Mouse (Mus musculus): ENCODE data around the gene Mrgprh. TPM values are rescaled to one million over a fixed set of nuclear protein-coding genes. Genes with fewer than 3 reads are reported as not detected.
A peak's percentile ranks its signal among the peaks of the same experiment; 100 is the strongest.

The Mrgprh gene
- polyA plus RNA-seq, 1 experiment from 2014 or later: not detected

DNA sequence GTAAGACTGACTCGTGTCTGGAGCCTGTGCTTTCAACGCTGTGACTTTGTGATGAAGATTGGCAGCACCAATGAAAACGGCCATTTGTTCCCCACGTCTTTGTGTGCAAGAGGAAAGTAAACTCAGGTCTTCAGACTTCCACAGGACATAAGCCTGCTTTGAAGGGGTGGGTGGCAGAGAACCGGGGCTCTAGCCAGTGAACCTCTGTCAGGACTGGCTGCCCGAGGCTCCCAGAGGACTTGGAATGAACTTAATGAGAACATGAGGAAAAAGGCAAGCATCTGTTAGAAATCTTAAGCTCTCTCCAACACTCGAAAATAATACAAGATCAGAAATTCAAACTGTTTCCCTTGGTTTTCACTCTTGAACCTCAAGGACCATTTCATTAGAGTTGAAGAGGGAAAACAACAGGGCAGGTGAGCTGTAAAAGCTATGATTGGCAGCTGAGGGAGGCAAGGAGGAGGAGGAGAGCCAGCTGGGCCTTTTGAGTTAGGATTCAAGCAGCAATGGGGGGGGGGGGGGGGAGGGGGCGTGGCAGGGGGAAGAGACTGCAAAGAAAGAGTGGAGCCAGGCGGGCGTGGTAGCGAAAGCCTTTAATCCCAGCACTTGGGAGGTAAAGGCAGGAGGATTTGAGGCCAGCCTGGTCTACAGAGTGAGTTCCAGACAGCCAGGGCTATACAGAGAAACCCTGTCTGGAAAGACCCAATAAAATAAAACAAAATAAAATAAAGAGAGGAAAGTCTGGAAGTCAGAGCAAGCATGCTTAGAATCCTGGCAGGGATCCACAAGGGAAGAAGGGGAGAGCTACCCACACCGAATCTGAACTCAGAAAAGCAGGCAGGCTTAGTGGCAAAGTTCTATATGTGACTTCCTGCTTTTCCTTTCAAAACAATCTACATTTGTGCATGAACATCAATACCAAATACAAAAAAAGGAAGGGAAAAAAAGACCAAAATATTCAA is 27.8 kb downstream of the Mrgprh start:
- 18% methylated on average over 11 of the region's 12 CpGs for whole genome bisulfite sequencing
- Histone ChIP-seq H3K4me2 (no peak overlapping the region), H3K36me3 (ENCODE audit: control insufficient read depth, insufficient read depth, low read length) (no peaks in the 10 kb centered on the region; the same call in none of the 2 replicates), H3K4me1 (ENCODE audit: control insufficient read depth, insufficient read depth, low read length) (peaks cover 8% of the 10 kb centered on the region), H3K4me3 (ENCODE audit: low read depth, low read length) (no peak overlapping the region), H3K27me3 (ENCODE audit: control insufficient read depth, insufficient read depth, low read length) (no peaks in the 10 kb centered on the region), H3K27ac (ENCODE audit: low read depth, low read length) (peak overlapping the region; percentile 10), H3K9ac (ENCODE audit: low read length) (peak overlapping the region; percentile 3; the same call in 1 of the 2 replicates), H3K9me3 (ENCODE audit: control insufficient read depth, low read length) (no peaks in the 10 kb centered on the region)
- DNase-seq (ENCODE audit: low spot score, missing footprints) (peak; percentile 87), ATAC-seq (ENCODE audit: low FRiP score) (peak; percentile 64; the same call in 1 of the 2 replicates)

DNA sequence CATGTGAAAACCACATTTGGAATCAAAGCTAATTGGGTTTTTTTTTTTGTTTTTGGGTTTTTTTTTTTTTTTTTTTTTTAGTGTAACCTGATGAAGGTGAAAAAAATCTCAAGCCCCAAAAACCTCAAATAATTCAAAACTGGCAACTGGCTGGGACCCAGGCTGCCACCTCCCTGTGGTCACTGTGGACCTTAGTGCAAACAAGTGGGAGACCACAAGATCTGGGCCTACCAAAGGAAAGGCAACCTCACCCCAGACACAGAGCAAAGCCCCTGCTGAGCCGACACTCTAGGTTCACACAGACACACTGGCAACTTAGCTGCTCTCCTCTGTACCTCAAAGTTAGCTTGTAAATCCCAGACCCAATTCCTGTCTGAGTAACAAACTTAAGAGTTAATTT is 28.5 kb downstream of the Mrgprh start:
- ATAC-seq (ENCODE audit: low FRiP score): no peak
- H3K36me3 ChIP-seq (ENCODE audit: control insufficient read depth, insufficient read depth, low read length): no peaks in the 10 kb centered on the region; the same call in none of the 2 replicates
- peaks cover 8% of the 10 kb centered on the region for H3K4me1 ChIP-seq (ENCODE audit: control insufficient read depth, insufficient read depth, low read length)

GRCm38 (mm10) chr17:12905810-12906209 is 30.0 kb downstream of the Mrgprh start:
- ATAC-seq (ENCODE audit: low FRiP score): no peak
- no peak overlapping the region for H3K9ac ChIP-seq (ENCODE audit: low read length)
- H3K4me3 ChIP-seq (ENCODE audit: low read depth, low read length): no peak overlapping the region
- no peak overlapping the region for H3K4me2 ChIP-seq
- H3K27ac ChIP-seq (ENCODE audit: low read depth, low read length): no peak overlapping the region
- DNase-seq (ENCODE audit: low spot score, missing footprints): no peak
- H3K4me1 ChIP-seq (ENCODE audit: control insufficient read depth, insufficient read depth, low read length): peaks cover 8% of the 10 kb centered on the region
- no peaks in the 10 kb centered on the region for H3K27me3 ChIP-seq (ENCODE audit: control insufficient read depth, insufficient read depth, low read length)
- H3K9me3 ChIP-seq (ENCODE audit: control insufficient read depth, low read length): no peaks in the 10 kb centered on the region
- no peaks in the 10 kb centered on the region; the same call in 1 of the 2 replicates for H3K36me3 ChIP-seq (ENCODE audit: control insufficient read depth, insufficient read depth, low read length)
- 90% methylated on average over 4 of the region's 4 CpGs for WGBS

More for the DNA sequence above, 28.5 kb downstream of the Mrgprh start:
- Histone ChIP-seq H3K4me3 (ENCODE audit: low read depth, low read length) (no peak overlapping the region), H3K4me2 (no peak overlapping the region), H3K9me3 (ENCODE audit: control insufficient read depth, low read length) (no peaks in the 10 kb centered on the region), H3K27ac (ENCODE audit: low read depth, low read length) (no peak overlapping the region), H3K27me3 (ENCODE audit: control insufficient read depth, insufficient read depth, low read length) (no peaks in the 10 kb centered on the region), H3K9ac (ENCODE audit: low read length) (no peak overlapping the region)
- 56% methylated on average over 1 of the region's 1 CpGs for WGBS
- DNase-seq (ENCODE audit: low spot score, missing footprints): no peak

GRCm38 (mm10) chr17:12906436-12906835 is 30.6 kb downstream of the Mrgprh start:
- peaks cover 8% of the 10 kb centered on the region for H3K4me1 ChIP-seq (ENCODE audit: control insufficient read depth, insufficient read depth, low read length)
- no peak overlapping the region for H3K27ac ChIP-seq (ENCODE audit: low read depth, low read length)
- H3K9ac ChIP-seq (ENCODE audit: low read length): no peak overlapping the region
- DNase-seq (ENCODE audit: low spot score, missing footprints) (peak; percentile 54), ATAC-seq (ENCODE audit: low FRiP score) (no peak)
- no peaks in the 10 kb centered on the region; the same call in none of the 2 replicates for H3K36me3 ChIP-seq (ENCODE audit: control insufficient read depth, insufficient read depth, low read length)
- WGBS: 91% methylated on average over 9 of the region's 9 CpGs
- no peak overlapping the region for H3K4me3 ChIP-seq (ENCODE audit: low read depth, low read length)
- no peak overlapping the region for H3K4me2 ChIP-seq
- no peaks in the 10 kb centered on the region for H3K27me3 ChIP-seq (ENCODE audit: control insufficient read depth, insufficient read depth, low read length)
- H3K9me3 ChIP-seq (ENCODE audit: control insufficient read depth, low read length): no peaks in the 10 kb centered on the region

DNA sequence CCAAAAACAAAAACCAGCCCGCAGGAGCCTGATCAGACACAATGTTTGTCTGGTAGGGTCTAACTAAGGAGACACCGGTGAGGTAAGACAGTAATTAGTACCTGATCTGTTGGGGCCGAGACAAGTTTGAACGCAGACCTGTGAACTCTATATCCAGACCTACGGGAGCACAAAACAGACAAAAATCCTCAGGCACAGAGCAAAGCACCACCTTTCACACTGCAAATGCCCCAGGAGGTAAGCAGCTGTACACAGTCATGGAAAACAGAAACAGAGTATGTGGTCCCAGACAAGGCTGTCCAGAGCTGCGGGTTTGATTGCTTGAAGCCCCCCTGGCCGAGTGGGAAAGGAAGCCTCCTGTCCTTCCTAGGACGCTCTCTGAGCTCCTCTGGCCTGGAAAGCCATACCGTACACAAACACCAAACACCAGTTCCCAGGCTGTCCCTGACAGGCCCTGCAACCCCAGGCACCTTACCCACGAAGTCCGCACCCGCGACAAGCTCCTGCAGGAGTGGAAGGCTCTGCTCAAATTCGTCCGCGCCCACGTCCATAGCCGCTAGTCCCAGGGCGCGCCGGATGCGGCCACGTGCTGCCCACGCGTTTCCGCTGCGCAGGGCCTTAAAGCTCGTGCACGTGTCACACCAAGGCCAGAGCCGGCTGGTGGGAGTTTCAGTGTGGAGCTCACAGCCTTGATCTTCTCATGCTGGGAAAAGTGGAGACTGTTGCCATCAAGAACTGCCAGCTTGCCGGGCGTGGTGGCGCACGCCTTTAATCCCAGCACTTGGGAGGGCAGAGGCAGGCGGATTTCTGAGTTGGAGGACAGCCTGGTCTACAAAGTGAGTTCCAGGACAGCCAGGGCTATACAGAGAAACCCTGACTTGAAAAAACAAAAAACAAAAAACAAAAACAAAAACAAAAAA is 33.8 kb downstream of the Mrgprh start, which contains the start of gene Pnldc1:
Gene Pnldc1, minus strand, starts transcription at position 870 of the 920 bp plus-strand sequence.
- Histone ChIP-seq H3K9me3 (ENCODE audit: control insufficient read depth, low read length) (no peaks in the 10 kb centered on the region), H3K4me1 (ENCODE audit: control insufficient read depth, insufficient read depth, low read length) (no peaks in the 10 kb centered on the region), H3K27ac (ENCODE audit: low read depth, low read length) (no peak within 1 kb of the TSS), H3K4me3 (ENCODE audit: low read depth, low read length) (no peak within 1 kb of the TSS), H3K9ac (ENCODE audit: low read length) (no peak within 1 kb of the TSS), H3K27me3 (ENCODE audit: control insufficient read depth, insufficient read depth, low read length) (no peaks in the 10 kb centered on the region), H3K36me3 (ENCODE audit: control insufficient read depth, insufficient read depth, low read length) (peaks cover 14% of the 10 kb centered on the region; the same call in 1 of the 2 replicates), H3K4me2 (no peak within 1 kb of the TSS)
- 81% methylated on average over 35 of the region's 35 CpGs for WGBS
- no peak for ATAC-seq (ENCODE audit: low FRiP score)
- peak; percentile 67 for DNase-seq (ENCODE audit: low spot score, missing footprints)

DNA sequence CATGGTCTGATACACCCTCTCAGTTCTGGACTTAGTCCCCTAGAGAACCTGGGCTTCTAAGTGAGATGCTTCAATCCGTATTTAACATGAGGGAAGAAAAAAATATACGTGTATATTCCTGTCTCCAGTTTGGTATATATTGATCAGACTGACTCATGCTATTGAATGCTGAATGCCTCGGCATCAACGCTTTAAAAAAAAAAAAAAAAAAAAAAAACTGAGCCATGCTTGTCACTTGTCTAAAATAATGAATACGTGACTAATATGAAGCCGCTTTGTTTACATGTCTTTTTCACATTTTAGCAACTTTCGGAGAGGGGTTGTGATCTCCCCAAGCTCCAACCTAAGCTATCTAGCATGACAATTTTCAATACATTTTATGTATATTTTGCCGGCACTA is 34.6 kb downstream of the Mrgprh start:
- Histone ChIP-seq H3K36me3 (ENCODE audit: control insufficient read depth, insufficient read depth, low read length) (peaks cover 14% of the 10 kb centered on the region; the same call in 1 of the 2 replicates), H3K27ac (ENCODE audit: low read depth, low read length) (no peak overlapping the region), H3K4me2 (no peak overlapping the region), H3K9me3 (ENCODE audit: control insufficient read depth, low read length) (no peaks in the 10 kb centered on the region), H3K9ac (ENCODE audit: low read length) (no peak overlapping the region), H3K4me3 (ENCODE audit: low read depth, low read length) (no peak overlapping the region), H3K27me3 (ENCODE audit: control insufficient read depth, insufficient read depth, low read length) (no peaks in the 10 kb centered on the region), H3K4me1 (ENCODE audit: control insufficient read depth, insufficient read depth, low read length) (peaks cover 4% of the 10 kb centered on the region; the same call in 1 of the 2 replicates)
- ATAC-seq (ENCODE audit: low FRiP score) (no peak), DNase-seq (ENCODE audit: low spot score, missing footprints) (peak; percentile 31)
- WGBS: 86% methylated on average over 8 of the region's 8 CpGs

DNA sequence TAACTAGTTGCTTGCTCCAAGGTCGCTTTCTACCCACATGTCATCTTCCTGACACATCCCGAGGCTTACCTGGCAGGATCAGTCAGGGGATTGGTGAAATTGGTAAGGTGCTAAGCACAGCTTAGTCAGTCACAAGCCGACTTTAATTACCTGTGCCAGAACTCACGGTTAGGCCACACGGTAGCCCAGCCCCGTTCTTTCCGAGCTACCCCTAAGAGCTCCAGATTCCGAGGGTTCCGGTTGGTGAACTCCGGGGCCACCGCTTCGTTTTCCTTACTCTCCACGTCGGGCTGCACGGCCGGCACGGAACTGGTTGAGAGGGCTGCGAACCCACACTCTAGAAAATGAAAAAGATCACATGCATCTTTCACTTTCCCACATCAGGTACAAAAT is 39.6 kb downstream of the Mrgprh start, which contains the start of gene Tcp1:
Gene Tcp1, plus strand, starts transcription at position 214 of the 393 bp plus-strand sequence.
- H3K4me2 ChIP-seq: peak within 1 kb of the TSS; percentile 80
- H3K9ac ChIP-seq (ENCODE audit: low read length): peak within 1 kb of the TSS; percentile 97
- H3K9me3 ChIP-seq (ENCODE audit: control insufficient read depth, low read length): no peaks in the 10 kb centered on the region
- peaks cover 20% of the 10 kb centered on the region; the same call in 1 of the 2 replicates for H3K36me3 ChIP-seq (ENCODE audit: control insufficient read depth, insufficient read depth, low read length)
- WGBS: 1% methylated on average over 18 of the region's 18 CpGs
- H3K27ac ChIP-seq (ENCODE audit: low read depth, low read length): peak within 1 kb of the TSS; percentile 82
- ATAC-seq (ENCODE audit: low FRiP score): peak; percentile 6; the same call in 1 of the 2 replicates
- H3K27me3 ChIP-seq (ENCODE audit: control insufficient read depth, insufficient read depth, low read length): no peaks in the 10 kb centered on the region
- no peak for DNase-seq (ENCODE audit: low spot score, missing footprints)
- peak within 1 kb of the TSS; percentile 92 for H3K4me3 ChIP-seq (ENCODE audit: low read depth, low read length)
- H3K4me1 ChIP-seq (ENCODE audit: control insufficient read depth, insufficient read depth, low read length): peaks cover 7% of the 10 kb centered on the region; the same call in 1 of the 2 replicates

DNA sequence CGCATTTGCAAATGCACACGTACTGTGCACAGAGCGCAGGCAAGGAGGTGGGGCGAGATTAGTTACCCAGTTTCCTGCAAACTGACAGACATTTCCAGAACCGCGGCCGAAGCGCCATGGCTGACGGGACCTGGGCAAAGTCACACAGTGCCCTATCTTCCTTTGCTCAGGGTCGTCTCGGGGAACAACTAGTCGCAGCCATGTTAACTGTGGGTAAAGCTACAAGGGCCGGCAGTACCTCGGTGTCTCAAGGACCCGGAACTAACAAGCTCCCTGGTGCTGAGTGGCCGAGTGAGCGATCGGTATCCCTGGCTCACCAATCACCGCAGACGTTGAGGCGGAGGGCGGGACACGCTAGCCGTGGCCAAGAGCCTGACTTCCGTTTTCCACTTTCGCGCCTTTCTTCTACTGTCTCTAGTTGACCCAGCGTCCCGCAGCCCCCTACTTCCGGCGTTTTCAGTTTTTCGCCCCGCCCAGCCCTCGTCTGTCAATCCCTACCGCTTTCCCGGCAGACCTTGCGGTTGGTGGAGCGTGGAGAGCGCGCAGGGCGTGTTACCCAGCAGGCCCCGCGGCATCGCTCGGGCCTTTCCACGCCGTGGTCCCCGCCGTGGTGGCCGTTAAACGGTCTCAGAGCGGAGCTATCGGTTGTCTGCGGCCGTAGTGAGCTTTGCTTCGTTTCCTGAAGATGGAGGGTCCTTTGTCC is 40.2 kb downstream of the Mrgprh start, which contains the start of gene Mrpl18:
Gene Mrpl18, minus strand, starts transcription at position 465 of the 703 bp plus-strand sequence.
- DNase-seq (ENCODE audit: low spot score, missing footprints) (peak; percentile 100), ATAC-seq (ENCODE audit: low FRiP score) (peak; percentile 99)
- H3K4me2 ChIP-seq: peak within 1 kb of the TSS; percentile 80
- H3K36me3 ChIP-seq (ENCODE audit: control insufficient read depth, insufficient read depth, low read length): peaks cover 20% of the 10 kb centered on the region; the same call in 1 of the 2 replicates
- no peaks in the 10 kb centered on the region for H3K9me3 ChIP-seq (ENCODE audit: control insufficient read depth, low read length)
- peak within 1 kb of the TSS; percentile 82 for H3K27ac ChIP-seq (ENCODE audit: low read depth, low read length)
- peaks cover 7% of the 10 kb centered on the region; the same call in 1 of the 2 replicates for H3K4me1 ChIP-seq (ENCODE audit: control insufficient read depth, insufficient read depth, low read length)
- H3K27me3 ChIP-seq (ENCODE audit: control insufficient read depth, insufficient read depth, low read length): no peaks in the 10 kb centered on the region
- peak within 1 kb of the TSS; percentile 92 for H3K4me3 ChIP-seq (ENCODE audit: low read depth, low read length)
- WGBS: under 1% methylated on average over 56 of the region's 56 CpGs
- H3K9ac ChIP-seq (ENCODE audit: low read length): peak within 1 kb of the TSS; percentile 97
